Mouse (Mus musculus) right cerebral cortex, postnatal 10 days (tissue): Measurements from ENCODE around the gene Vmn2r90.
"Not testable (repeated sequence)": the region's sequence is repeated elsewhere in the genome, so short reads cannot be mapped to it uniquely, and the experiment has no call there.

Experiments used
- DNase-seq, 2 experiments: peaks; one replicate each; pipeline ENCODE4 v3.0.0; 2021; ENCODE audit warnings: low spot score in 2 of 2

Gene Vmn2r90

GRCm38 (mm10) chr17:17703447-17703846, at the start of gene Vmn2r90:
Gene Vmn2r90, plus strand, starts transcription at chr17:17703747.
- no peak for DNase-seq

- no peak for DNase-seq
These were observed 48.3 kb upstream of the Vmn2r90 start for GRCm38 (mm10) chr17:17654997-17655828.

- DNase-seq = no peak
These were observed 47.7 kb upstream of the Vmn2r90 start for GRCm38 (mm10) chr17:17655829-17656176.

GRCm38 (mm10) chr17:17678781-17679180, 24.8 kb upstream of the Vmn2r90 start:
- DNase-seq = no peak

- DNase-seq = no peak
These were observed 12.9 kb upstream of the Vmn2r90 start for GRCm38 (mm10) chr17:17690659-17691058.

GRCm38 (mm10) chr17:17732396-17732795, 28.8 kb downstream of the Vmn2r90 start:
- DNase-seq = not testable (repeated sequence)

- no peak for DNase-seq
These were observed 35.1 kb downstream of the Vmn2r90 start for GRCm38 (mm10) chr17:17738635-17739034.

GRCm38 (mm10) chr17:17739300-17739699, 35.8 kb downstream of the Vmn2r90 start:
- not testable (repeated sequence) for DNase-seq

GRCm38 (mm10) chr17:17739936-17740335, 36.4 kb downstream of the Vmn2r90 start:
- not testable (repeated sequence) for DNase-seq

- DNase-seq = not testable (repeated sequence)
These were observed 38.0 kb downstream of the Vmn2r90 start for GRCm38 (mm10) chr17:17741516-17741915.

DNA sequence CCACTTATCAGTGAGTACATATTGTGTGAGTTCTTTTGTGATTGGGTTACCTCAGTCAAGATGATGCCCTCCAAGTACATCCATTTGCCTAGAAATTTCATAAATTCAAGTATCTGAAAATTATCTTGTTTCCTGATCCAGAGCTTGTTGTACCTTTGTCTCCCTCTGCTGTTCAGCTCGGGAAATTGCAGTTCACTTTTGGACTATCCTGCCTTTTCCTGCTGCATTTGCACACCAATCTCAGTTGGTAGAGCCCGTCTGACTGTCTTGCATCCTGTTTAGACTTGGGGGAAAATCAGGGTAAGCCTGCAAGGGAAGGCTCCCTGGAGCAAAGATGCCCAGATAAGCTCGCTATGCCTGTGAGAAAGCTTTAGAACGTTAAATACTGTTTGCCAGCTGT, 45.8 kb downstream of the Vmn2r90 start:
- DNase-seq = peak; percentile 56 to 73

- no peak for DNase-seq
These were observed 59.2 kb downstream of the Vmn2r90 start for GRCm38 (mm10) chr17:17762614-17763293.

GRCm38 (mm10) chr17:17764206-17764605, 60.7 kb downstream of the Vmn2r90 start:
- DNase-seq = no peak

GRCm38 (mm10) chr17:17766481-17766880, 62.9 kb downstream of the Vmn2r90 start:
- DNase-seq = peak; percentile 21
